Mouse (Mus musculus) erythroblast, embryonic 14.5 days (primary cell): ENCODE results near the gene Crk.

ENCODE experiments used
- GATA1 ChIP-seq: IDR thresholded peaks from 2 replicates; pipeline ENCODE4 v1.6.1; 2012; ENCODE audit warnings: low read length, inconsistent platforms, mixed read lengths
- TAL1 ChIP-seq: IDR thresholded peaks from 3 replicates; pipeline ENCODE4 v1.6.1; 2012; ENCODE audit warnings: low read length, inconsistent platforms, mixed read lengths

- TF ChIP-seq GATA1 = no peak
- TF ChIP-seq TAL1 = no peak
These were observed 22.2 kb upstream of the Crk start for GRCm38 (mm10) chr11:75656621-75657590.
